Mouse (Mus musculus) heart, postnatal 10 days (tissue): ENCODE measurements at regions not wholly inside any gene's neighbourhood (a gene's known extent, or its start where the extent isn't known, plus 50 kb on each side); places are given as distances from the start of the nearest gene placed in this dataset.

ENCODE experiments used
- DNase-seq, 2 experiments: peaks; one replicate each; pipeline ENCODE4 v3.0.0; 2021
- intact Hi-C: fragments of 180-260 bp; cut with DNase I; formaldehyde crosslinking; loops from one replicate; pipeline ENCODE4 v1.15.1; 2025

GRCm38 (mm10) chr13:53996867-53997266 lies 58.6 kb downstream of the Drd1 start:
- intact Hi-C loops = no loop called here
- no peak for DNase-seq

- DNase-seq = no peak
- intact Hi-C loops = no loop called here
These were observed 62.5 kb downstream of the Drd1 start for GRCm38 (mm10) chr13:53992863-53993451.

GRCm38 (mm10) chr13:53979226-53979625 lies 76.3 kb downstream of the Drd1 start:
- DNase-seq = no peak
- intact Hi-C loops = no loop called here

GRCm38 (mm10) chr13:53969421-53969820 lies 86.1 kb downstream of the Drd1 start:
- intact Hi-C loops = no loop called here
- no peak for DNase-seq

- intact Hi-C loops = no loop called here
- DNase-seq = no peak
These were observed 99.3 kb downstream of the Drd1 start for GRCm38 (mm10) chr13:53956167-53956566.

- DNase-seq = peak; percentile 47 to 57
- intact Hi-C loops = no loop called here
These were observed 107.4 kb downstream of the Drd1 start for GRCm38 (mm10) chr13:53948056-53948455.

GRCm38 (mm10) chr13:53945681-53946080 lies 109.8 kb downstream of the Drd1 start:
- intact Hi-C loops = no loop called here
- DNase-seq = peak; percentile 40 to 51

GRCm38 (mm10) chr13:53941005-53941747 lies 114.3 kb downstream of the Drd1 start:
- intact Hi-C loops = no loop called here
- DNase-seq = no peak

GRCm38 (mm10) chr13:53935174-53935699 lies 120.3 kb downstream of the Drd1 start:
- DNase-seq = no peak
- intact Hi-C loops = no loop called here

- no peak for DNase-seq
- intact Hi-C loops = no loop called here
These were observed 121.0 kb downstream of the Drd1 start for GRCm38 (mm10) chr13:53934457-53934856.

- intact Hi-C loops = no loop called here
- DNase-seq = no peak
These were observed 129.4 kb downstream of the Drd1 start for GRCm38 (mm10) chr13:53926128-53926527.

GRCm38 (mm10) chr13:53924433-53924832 lies 131.1 kb downstream of the Drd1 start:
- intact Hi-C loops = no loop called here
- no peak for DNase-seq

- intact Hi-C loops = no loop called here
These were observed 131.7 kb downstream of the Drd1 start for GRCm38 (mm10) chr13:53923721-53924374.

GRCm38 (mm10) chr13:53921796-53922195 lies 133.7 kb downstream of the Drd1 start:
- no peak for DNase-seq
- intact Hi-C loops = no loop called here

More at GRCm38 (mm10) chr13:53923721-53924374, 131.7 kb downstream of the Drd1 start:
- no peak for DNase-seq

GRCm38 (mm10) chr13:53919851-53920381 lies 135.6 kb downstream of the Drd1 start:
- peak; percentile 28 to 32 for DNase-seq
- intact Hi-C loops = no loop called here

- no peak for DNase-seq
- intact Hi-C loops = no loop called here
These were observed 140.0 kb downstream of the Drd1 start for GRCm38 (mm10) chr13:53915456-53915855.

- intact Hi-C loops = no loop called here
- DNase-seq = no peak
These were observed 141.1 kb downstream of the Drd1 start for GRCm38 (mm10) chr13:53914434-53914833.

GRCm38 (mm10) chr13:53913501-53913900 lies 142.0 kb downstream of the Drd1 start:
- no peak for DNase-seq
- intact Hi-C loops = no loop called here

- intact Hi-C loops = no loop called here
These were observed 143.7 kb downstream of the Drd1 start for GRCm38 (mm10) chr13:53911846-53912245.

GRCm38 (mm10) chr13:53911261-53911660 lies 144.2 kb downstream of the Drd1 start:
- intact Hi-C loops = no loop called here

More at GRCm38 (mm10) chr13:53911846-53912245, 143.7 kb downstream of the Drd1 start:
- no peak for DNase-seq

GRCm38 (mm10) chr13:53910251-53910650 lies 145.3 kb downstream of the Drd1 start:
- intact Hi-C loops = no loop called here

More at GRCm38 (mm10) chr13:53911261-53911660, 144.2 kb downstream of the Drd1 start:
- no peak for DNase-seq

More at GRCm38 (mm10) chr13:53910251-53910650, 145.3 kb downstream of the Drd1 start:
- no peak for DNase-seq
